In the genomic region with DNA sequence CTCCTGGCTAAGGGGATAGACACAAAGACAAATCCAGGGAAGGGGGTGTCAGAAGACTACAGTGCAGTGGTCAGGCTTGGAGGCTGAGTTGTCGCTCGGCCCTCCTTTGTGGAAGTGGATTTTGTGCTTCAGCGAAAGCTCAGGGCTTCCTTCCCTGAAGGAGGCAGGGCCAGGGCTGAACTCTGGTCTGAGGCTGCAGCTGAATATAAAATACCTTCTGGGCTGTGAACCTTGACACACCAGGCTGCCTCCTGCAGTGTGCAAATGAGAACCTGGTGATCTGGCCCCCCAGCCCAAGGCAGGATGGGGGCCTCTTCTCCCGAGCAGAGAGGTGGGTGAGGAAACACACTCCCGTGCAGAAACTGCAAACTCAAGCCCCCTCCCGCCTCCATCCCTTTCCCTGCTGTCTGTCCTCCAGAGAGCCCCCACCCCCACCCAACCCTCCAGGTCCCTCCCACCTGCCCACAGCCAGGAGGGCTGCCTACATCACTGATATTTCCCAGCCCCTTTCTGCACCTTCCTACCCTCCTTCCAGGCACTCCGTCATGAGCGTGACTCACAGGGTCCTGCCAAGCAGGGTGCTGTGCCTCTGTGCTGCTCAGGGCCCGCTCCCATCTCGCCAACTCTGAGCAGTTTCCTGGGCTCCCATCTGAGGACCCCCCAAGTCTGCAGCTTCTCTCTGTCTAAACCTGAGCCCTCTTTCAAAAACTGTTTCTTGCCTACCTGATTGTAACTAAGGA, we compare ENCODE assay signal across 10 mouse cellular contexts. TPM values are rescaled to one million over a fixed set of nuclear protein-coding genes. Genes with fewer than 3 reads are reported as not detected.
A peak's percentile ranks its signal among the peaks of the same experiment; 100 is the strongest.
DNase-seq lines count a peak whose midpoint lies in the region; ATAC-seq lines count a peak whose summit lies in the region.
"Had no signal": no experiment of that assay in that cellular context is flagged by ENCODE, and none has a peak within 500 bp of the region (broad histone marks: within the 10 kb centered on the region; RNA-seq: fewer than 3 reads in every experiment).

No protein-coding gene starts in this region.

- H3K27me3 ChIP-seq in heart, embryonic 12.5 days (replicated peaks), result peaks cover 20% of the 10 kb centered on the region
- no peaks in the 10 kb centered on the region; the same call in 1 of the 2 replicates for H3K27me3 ChIP-seq in hindbrain, embryonic 12.5 days
- no peaks in the 10 kb centered on the region for H3K27me3 ChIP-seq in neural tube, embryonic 15.5 days (replicated peaks)
- H3K27me3 ChIP-seq: stomach, embryonic 15.5 days had no signal

- intact Hi-C loops in heart, postnatal 14 days (cut with DNase I), result loop anchor here (10.0 kb wide), 1 partner anchor 994 kb away; the partner anchor contains the start of gene Nr4a3

- H3K36me3 ChIP-seq in heart, embryonic 12.5 days, result no peaks in the 10 kb centered on the region
- H3K36me3 ChIP-seq in hindbrain, embryonic 12.5 days, result no peaks in the 10 kb centered on the region
- H3K36me3 ChIP-seq in neural tube, embryonic 15.5 days, result no peaks in the 10 kb centered on the region
- H3K36me3 ChIP-seq: stomach, embryonic 15.5 days had no signal

- peak; percentile 22; the same call in 1 of the 2 replicates for ATAC-seq in heart, embryonic 12.5 days (ENCODE audit: insufficient number of reproducible peaks, low FRiP score)
- ATAC-seq in hindbrain, embryonic 12.5 days (ENCODE audit: low FRiP score), result peak; percentile 27
- ATAC-seq in neural tube, embryonic 15.5 days (ENCODE audit: low FRiP score), result no peak

- 0 out of 2 replicates have a peak overlapping the region, but pooled peaks have one; percentile 2 for H3K4me2 ChIP-seq in heart, embryonic 12.5 days
- H3K4me2 ChIP-seq in hindbrain, embryonic 12.5 days (replicated peaks), result no peak overlapping the region; the same call in 1 of the 2 replicates
- no peak overlapping the region for H3K4me2 ChIP-seq in neural tube, embryonic 15.5 days
- H3K4me2 ChIP-seq: stomach, embryonic 15.5 days had no signal

- H3K9ac ChIP-seq in heart, embryonic 12.5 days, result no peak overlapping the region; the same call in 1 of the 2 replicates
- H3K9ac ChIP-seq in hindbrain, embryonic 12.5 days, result peak overlapping the region; percentile 41; the same call in 1 of the 2 replicates
- H3K9ac ChIP-seq in neural tube, embryonic 15.5 days (replicated peaks), result 0 out of 2 replicates have a peak overlapping the region, but pooled peaks have one; percentile 6
- H3K9ac ChIP-seq: stomach, embryonic 15.5 days had no signal

- peaks cover 18% of the 10 kb centered on the region for H3K4me1 ChIP-seq in heart, embryonic 12.5 days (replicated peaks)
- H3K4me1 ChIP-seq in hindbrain, embryonic 12.5 days, result peaks cover 18% of the 10 kb centered on the region
- peaks cover 29% of the 10 kb centered on the region for H3K4me1 ChIP-seq in neural tube, embryonic 15.5 days

- no peak overlapping the region for H3K27ac ChIP-seq in heart, embryonic 12.5 days (ENCODE audit: poor library complexity, severe bottlenecking)
- H3K27ac ChIP-seq in hindbrain, embryonic 12.5 days, result 0 out of 2 replicates have a peak overlapping the region, but pooled peaks have one; percentile 31
- H3K27ac ChIP-seq in neural tube, embryonic 15.5 days (replicated peaks), result no peak overlapping the region
- H3K27ac ChIP-seq: stomach, embryonic 15.5 days had no signal

- WGBS in heart, embryonic 12.5 days, result 14% methylated on average over 10 of the region's 10 CpGs
- WGBS in hindbrain, embryonic 12.5 days, result 23% methylated on average over 10 of the region's 10 CpGs
- 35% methylated on average over 10 of the region's 10 CpGs for WGBS in neural tube, embryonic 15.5 days

- H3K9me3 ChIP-seq in heart, embryonic 12.5 days (replicated peaks), result no peaks in the 10 kb centered on the region
- H3K9me3 ChIP-seq in hindbrain, embryonic 12.5 days (replicated peaks), result no peaks in the 10 kb centered on the region
- H3K9me3 ChIP-seq in neural tube, embryonic 15.5 days (replicated peaks), result no peaks in the 10 kb centered on the region
- H3K9me3 ChIP-seq: stomach, embryonic 15.5 days had no signal

- no peak for DNase-seq in heart, postnatal 14 days
- peak; percentile 78 to 92 for DNase-seq in kidney, postnatal 25 days
- no peak for DNase-seq in c-Kit-positive CD71-positive TER-119-positive erythroid progenitor cells, embryonic 14.5 days (ENCODE audit: low spot score)
- DNase-seq in adrenal gland, postnatal 10 days, result no peak
- no peak for DNase-seq in cerebellum, adult 9-10 months

- no peak overlapping the region for H3K4me3 ChIP-seq in heart, embryonic 12.5 days
- H3K4me3 ChIP-seq in hindbrain, embryonic 12.5 days, result no peak overlapping the region
- no peak overlapping the region for H3K4me3 ChIP-seq in neural tube, embryonic 15.5 days (replicated peaks)
- H3K4me3 ChIP-seq: myocyte; stomach, embryonic 15.5 days had no signal

RNA-seq across cellular contexts. Expression of gene Anks6, which starts 6.4 kb away (rescaled TPM):
- polyA plus RNA-seq in heart, embryonic 12.5 days (2016; fragmentation: Nextera tagmentation; extraction: Ambion mirVana), result 2.7 and 3.0 TPM in 2 replicates
- 1 to 10 TPM; 3.9 to 4.0 TPM for total RNA-seq in heart, postnatal 14 days (2021)
- polyA plus RNA-seq in hindbrain, embryonic 12.5 days (2016; fragmentation: Nextera tagmentation; extraction: Ambion mirVana), result 6.6 and 7.5 TPM in 2 replicates
- polyA plus RNA-seq in neural tube, embryonic 15.5 days (2015; fragmentation: Nextera tagmentation; extraction: Ambion mirVana), result 3.8 and 4.4 TPM in 2 replicates
- total RNA-seq in adrenal gland, postnatal 10 days (2021), result 1 to 10 TPM; 3.6 to 6.4 TPM

RNA-seq across cellular contexts. Expression of gene Galnt12, which starts 40.9 kb away (rescaled TPM):
- polyA plus RNA-seq in heart, embryonic 12.5 days (2016; fragmentation: Nextera tagmentation; extraction: Ambion mirVana), result 1.8 and 2.2 TPM in 2 replicates
- total RNA-seq in heart, postnatal 14 days (2021), result under 1 TPM; 0.57 to 0.73 TPM
- 2.3 and 3.4 TPM in 2 replicates for polyA plus RNA-seq in hindbrain, embryonic 12.5 days (2016; fragmentation: Nextera tagmentation; extraction: Ambion mirVana)
- 1.3 and 5.0 TPM in 2 replicates for polyA plus RNA-seq in neural tube, embryonic 15.5 days (2015; fragmentation: Nextera tagmentation; extraction: Ambion mirVana)
- 1 to 10 TPM; 1.1 to 2.2 TPM for total RNA-seq in adrenal gland, postnatal 10 days (2021)
- polyA plus RNA-seq: myocyte had no signal

RNA-seq across cellular contexts. Expression of gene Gabbr2, which starts 59.1 kb away (rescaled TPM):
- 0.05 and 0.06 TPM in 2 replicates for polyA plus RNA-seq in heart, embryonic 12.5 days (2016; fragmentation: Nextera tagmentation; extraction: Ambion mirVana)
- under 1 TPM in 1 of 2 experiments, not detected in 1; 0.05 TPM for total RNA-seq in heart, postnatal 14 days (2021)
- polyA plus RNA-seq in hindbrain, embryonic 12.5 days (2016; fragmentation: Nextera tagmentation; extraction: Ambion mirVana), result 1.3 and 1.4 TPM in 2 replicates
- polyA plus RNA-seq in neural tube, embryonic 15.5 days (2015; fragmentation: Nextera tagmentation; extraction: Ambion mirVana), result 9.2 and 12.5 TPM in 2 replicates
- total RNA-seq in adrenal gland, postnatal 10 days (2021), result 1 to 10 TPM; 1.6 to 1.7 TPM
- polyA plus RNA-seq: myocyte had no signal

Comparison
In these comparisons a context has a peak if more than half of its experiments do, and no peak if none do; other contexts are left out.
1. DNase-seq: peak in kidney, postnatal 25 days (2 of 2); none in heart, postnatal 14 days (0 of 2), c-Kit-positive CD71-positive TER-119-positive erythroid progenitor cells, embryonic 14.5 days (single experiment), adrenal gland, postnatal 10 days (single experiment) and cerebellum, adult 9-10 months (single experiment).